ENCODE assay signal across 7 mouse cellular contexts in genomic region chr11:116494474-116495174, GRCm38 (mm10). TPM values are rescaled to one million over a fixed set of nuclear protein-coding genes. Genes with fewer than 3 reads are reported as not detected.
DNase-seq lines count a peak whose midpoint lies in the region; ATAC-seq and TF ChIP-seq lines count a peak whose summit lies in the region.

No protein-coding gene starts in this region.

- no peaks in the 10 kb centered on the region for H3K36me3 ChIP-seq in heart, embryonic 10.5 days
- H3K36me3 ChIP-seq in kidney, embryonic 15.5 days: no peaks in the 10 kb centered on the region
- no peaks in the 10 kb centered on the region for H3K36me3 ChIP-seq in small intestine, adult 2 months (ENCODE audit: control insufficient read depth, insufficient read depth, low read length)

- no peaks in the 10 kb centered on the region for H3K9me3 ChIP-seq in heart, embryonic 10.5 days
- H3K9me3 ChIP-seq in kidney, embryonic 15.5 days (replicated peaks): 0 out of 2 replicates have a peak, but pooled peaks cover 4% of the 10 kb centered on the region

- DNase-seq in 3T3-L1 (ENCODE audit: low read depth, low spot score) (peak; percentile 44), MN1 (ENCODE audit: low spot score) (peak; percentile 20)
- peak; percentile 81 for DNase-seq in heart, embryonic 10.5 days (ENCODE audit: low spot score)
- peak; percentile 82 for DNase-seq in lung, postnatal 36 days

- TF ChIP-seq CTCF in small intestine, adult 2 months (IDR thresholded peaks at IDR 0.05; ENCODE audit: extremely low read depth, insufficient read length, insufficient replicate concordance, low read depth, low read length): no peak

- peaks cover 13% of the 10 kb centered on the region for H3K4me1 ChIP-seq in heart, embryonic 10.5 days
- H3K4me1 ChIP-seq in kidney, embryonic 15.5 days: peaks cover 23% of the 10 kb centered on the region
- H3K4me1 ChIP-seq in small intestine, adult 2 months (ENCODE audit: control insufficient read depth, insufficient read depth, insufficient read length, low read length): peaks cover 19% of the 10 kb centered on the region; the same call in 1 of the 2 replicates

- no peak overlapping the region for H3K4me2 ChIP-seq in kidney, embryonic 15.5 days

- H3K27ac ChIP-seq in heart, embryonic 10.5 days: peak overlapping the region; percentile 44; the same call in 1 of the 2 replicates
- peak overlapping the region; percentile 78 for H3K27ac ChIP-seq in kidney, embryonic 15.5 days
- peak overlapping the region; percentile 93 for H3K27ac ChIP-seq in small intestine, adult 2 months (ENCODE audit: insufficient read depth, low read depth, low read length)

- no peak for ATAC-seq in kidney, embryonic 15.5 days (replicated peaks; ENCODE audit: low FRiP score)
- ATAC-seq in CD4-positive, CD25-positive, alpha-beta regulatory T cell, adult 4 months: no peak

- 54% methylated on average over 13 of the region's 13 CpGs for WGBS in heart, embryonic 10.5 days
- WGBS in kidney, embryonic 15.5 days: 28% methylated on average over 13 of the region's 13 CpGs
- 18% methylated on average over 13 of the region's 13 CpGs for WGBS in small intestine, adult 2 months

- no peak overlapping the region for H3K4me3 ChIP-seq in heart, embryonic 10.5 days
- H3K4me3 ChIP-seq in kidney, embryonic 15.5 days (replicated peaks): no peak overlapping the region
- peak overlapping the region; percentile 0; the same call in 1 of the 2 replicates for H3K4me3 ChIP-seq in small intestine, adult 2 months (ENCODE audit: low read depth, low read length)

- H3K27me3 ChIP-seq in heart, embryonic 10.5 days (ENCODE audit: insufficient read depth, poor library complexity, severe bottlenecking): no peaks in the 10 kb centered on the region
- no peaks in the 10 kb centered on the region for H3K27me3 ChIP-seq in kidney, embryonic 15.5 days
- H3K27me3 ChIP-seq in small intestine, adult 2 months (ENCODE audit: control insufficient read depth, insufficient read depth, low read length): no peaks in the 10 kb centered on the region

- TF ChIP-seq POLR2A in small intestine, adult 2 months (IDR thresholded peaks at IDR 0.05; ENCODE audit: low read depth, low read length): no peak

- no peak overlapping the region for H3K9ac ChIP-seq in kidney, embryonic 15.5 days

RNA-seq across cellular contexts. Expression of gene Prpsap1, which starts 0.6 kb away (rescaled TPM):
- polyA plus RNA-seq in heart, embryonic 10.5 days (2016; fragmentation: Nextera tagmentation; extraction: Ambion mirVana): 120 and 142 TPM in 2 replicates
- 196 and 208 TPM in 2 replicates for polyA plus RNA-seq in kidney, embryonic 15.5 days (2015; fragmentation: Nextera tagmentation; extraction: Ambion mirVana)
- 209 and 451 TPM in 2 replicates for polyA plus RNA-seq in small intestine, adult 2 months (2012; rRNA removed)
- 10 to 100 TPM; 32.9 to 39.6 TPM for polyA plus RNA-seq in CD4-positive, CD25-positive, alpha-beta regulatory T cell, adult 4 months (2017; shearing (Covaris generic))

RNA-seq across cellular contexts. Expression of gene Qrich2, which starts 28.6 kb away (rescaled TPM):
- 0.30 TPM in 1 of 2 replicates, not detected in the other for polyA plus RNA-seq in heart, embryonic 10.5 days (2016; fragmentation: Nextera tagmentation; extraction: Ambion mirVana)
- 0.14 and 0.30 TPM in 2 replicates for polyA plus RNA-seq in kidney, embryonic 15.5 days (2015; fragmentation: Nextera tagmentation; extraction: Ambion mirVana)
- 0.01 and 0.13 TPM in 2 replicates for polyA plus RNA-seq in small intestine, adult 2 months (2012; rRNA removed)
- not detected for polyA plus RNA-seq in CD4-positive, CD25-positive, alpha-beta regulatory T cell, adult 4 months (2017; shearing (Covaris generic))

RNA-seq across cellular contexts. Expression of gene Sphk1, which starts 36.1 kb away (rescaled TPM):
- polyA plus RNA-seq in heart, embryonic 10.5 days (2016; fragmentation: Nextera tagmentation; extraction: Ambion mirVana): 2.3 and 2.7 TPM in 2 replicates
- polyA plus RNA-seq in kidney, embryonic 15.5 days (2015; fragmentation: Nextera tagmentation; extraction: Ambion mirVana): 4.1 and 6.3 TPM in 2 replicates
- 19.5 and 47.9 TPM in 2 replicates for polyA plus RNA-seq in small intestine, adult 2 months (2012; rRNA removed)
- under 1 TPM in 1 of 2 experiments, not detected in 1; 0.35 TPM for polyA plus RNA-seq in CD4-positive, CD25-positive, alpha-beta regulatory T cell, adult 4 months (2017; shearing (Covaris generic))

Comparison
In these comparisons a context has a peak if more than half of its experiments do, and no peak if none do; other contexts are left out.
1. DNase-seq: peak in every context shown above with its lines; median percentile 82 in lung, postnatal 36 days; 81 in heart, embryonic 10.5 days; 44 in 3T3-L1; 20 in MN1.